Mouse (Mus musculus) myocyte (in vitro differentiated cells): Measurements from ENCODE around the gene Zfp598. TPM values are rescaled to one million over a fixed set of nuclear protein-coding genes. Genes with fewer than 3 reads are reported as not detected.
A peak's percentile ranks its signal among the peaks of the same experiment; 100 is the strongest.
"Not testable (repeated sequence)": the region's sequence is repeated elsewhere in the genome, so short reads cannot be mapped to it uniquely, and the experiment has no call there.

Experiments used
- H3K27me3 ChIP-seq: one replicate; pipeline ENCODE4 v1.6.1; 2011; ENCODE audit not compliant: control insufficient read depth, insufficient read depth, insufficient read length
- H3K36me3 ChIP-seq: one replicate; pipeline ENCODE4 v1.6.1; 2011; ENCODE audit not compliant: control insufficient read depth, insufficient read depth
- H3K4me2 ChIP-seq: one replicate; pipeline ENCODE4 v1.6.1; 2011; ENCODE audit warnings: low read depth, control low read depth
- H3K4me3 ChIP-seq: one replicate; pipeline ENCODE4 v1.5.1; 2011; ENCODE audit warnings: mild to moderate bottlenecking, control low read depth, moderate library complexity
- H3K79me2 ChIP-seq: one replicate; pipeline ENCODE4 v1.6.1; 2011; ENCODE audit not compliant: control insufficient read depth, insufficient read depth
- H3ac ChIP-seq: one replicate; pipeline ENCODE4 v1.6.1; 2011; ENCODE audit not compliant: control insufficient read depth, insufficient read length
- CEBPB ChIP-seq: IDR thresholded peaks from 2 replicates; pipeline ENCODE4 v1.6.1; 2011; ENCODE audit warnings: mild to moderate bottlenecking, moderate library complexity; ENCODE audit not compliant: poor library complexity, insufficient read depth, severe bottlenecking
- E2F4 ChIP-seq: IDR thresholded peaks from one replicate; pipeline ENCODE4 v1.6.1; 2011; ENCODE audit warnings: mild to moderate bottlenecking, control low read depth, moderate library complexity; ENCODE audit not compliant: insufficient read depth
- MAX ChIP-seq: IDR thresholded peaks from one replicate; pipeline ENCODE4 v1.6.1; 2011; ENCODE audit warnings: low read depth, mild to moderate bottlenecking, control low read depth
- MYOD1 ChIP-seq, 3 experiments: IDR thresholded peaks; one replicate each; pipeline ENCODE4 v1.6.1; 2011; ENCODE audit warnings: control low read depth in 2 of 3, low read depth in 2 of 3, mild to moderate bottlenecking in 2 of 3, moderate library complexity in 1 of 3; ENCODE audit not compliant: insufficient read length in 2 of 3, control insufficient read depth in 1 of 3
- MYOG ChIP-seq, 3 experiments: IDR thresholded peaks; one replicate each; pipeline ENCODE4 v1.6.1; 2011; ENCODE audit warnings: control low read depth in 2 of 3, low read depth in 2 of 3, mild to moderate bottlenecking in 2 of 3; ENCODE audit not compliant: insufficient read length in 2 of 3, control insufficient read depth in 1 of 3, insufficient read depth in 1 of 3
- POLR2A ChIP-seq: IDR thresholded peaks from one replicate; pipeline ENCODE4 v1.6.1; 2011; ENCODE audit warnings: low read depth, mild to moderate bottlenecking, control low read depth, moderate library complexity; ENCODE audit not compliant: insufficient read length
- POLR2AphosphoS2 ChIP-seq: IDR thresholded peaks from one replicate; pipeline ENCODE4 v1.6.1; 2011; ENCODE audit warnings: low read depth, control low read depth; ENCODE audit not compliant: insufficient read length
- REST ChIP-seq: IDR thresholded peaks from one replicate; pipeline ENCODE4 v1.6.1; 2011; ENCODE audit warnings: mild to moderate bottlenecking, control low read depth, moderate library complexity; ENCODE audit not compliant: insufficient read depth, insufficient read length
- SRF ChIP-seq: IDR thresholded peaks from one replicate; pipeline ENCODE4 v1.6.1; 2011; ENCODE audit warnings: low read depth; ENCODE audit not compliant: control insufficient read depth, insufficient read length
- TCF12 ChIP-seq: IDR thresholded peaks from one replicate; pipeline ENCODE4 v1.6.1; 2011; ENCODE audit warnings: mild to moderate bottlenecking, control low read depth; ENCODE audit not compliant: poor library complexity, insufficient read depth, severe bottlenecking
- TCF3 ChIP-seq: IDR thresholded peaks from one replicate; pipeline ENCODE4 v1.6.1; 2011; ENCODE audit warnings: low read depth, control low read depth; ENCODE audit not compliant: insufficient read length
- USF1 ChIP-seq: IDR thresholded peaks from one replicate; pipeline ENCODE4 v1.6.1; 2011; ENCODE audit warnings: low read depth, mild to moderate bottlenecking, control low read depth, moderate library complexity
- polyA plus RNA-seq: library from polyadenylated mRNA; unstranded; fragments of >200 nt; fragmentation: generic; extraction: Trizol; gene quantifications from one replicate; pipeline ENCODE4 v1.2.1, GENCODE M21; 2012; ENCODE audit warnings: missing spikeins

Gene Zfp598
- polyA plus RNA-seq, 1 experiment: 49.7 TPM

DNA sequence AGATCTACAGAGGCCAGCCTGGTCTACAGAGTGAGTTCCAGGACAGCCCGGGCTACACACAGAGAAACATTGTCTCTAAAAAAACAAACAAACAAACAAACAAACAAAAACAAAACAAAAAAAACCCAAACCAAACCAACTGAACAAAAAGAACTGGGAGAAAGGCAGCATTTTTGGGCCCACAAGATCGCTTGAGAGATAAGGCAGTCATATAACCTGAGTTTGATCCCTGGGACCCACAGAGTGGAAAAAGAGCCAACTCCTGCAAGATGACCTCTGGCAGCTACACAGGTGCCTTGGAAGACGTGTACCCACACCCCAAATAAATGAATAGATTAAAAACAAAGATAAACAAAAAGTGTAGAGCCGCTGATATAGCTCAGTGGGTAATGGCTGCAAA lies 14.5 kb upstream of the Zfp598 start:
- no peaks in the 10 kb centered on the region for H3K79me2 ChIP-seq
- H3ac ChIP-seq: no peak overlapping the region
- no peak overlapping the region for H3K4me2 ChIP-seq
- peaks cover 7% of the 10 kb centered on the region for H3K27me3 ChIP-seq
- TF ChIP-seq USF1 (no peak), TCF12 (no peak), SRF (no peak), REST (no peak), E2F4 (no peak), MYOD1 (IDR thresholded peaks at IDR 0.05; ENCODE audit: control insufficient read depth in 1 of 3, insufficient read length in 2 of 3, low read depth in 2 of 3) (no peak), POLR2AphosphoS2 (no peak), MAX (no peak), CEBPB (no peak), MYOG (IDR thresholded peaks at IDR 0.05; ENCODE audit: control insufficient read depth in 1 of 3, insufficient read depth in 1 of 3, insufficient read length in 2 of 3, low read depth in 2 of 3) (no peak), POLR2A (no peak), TCF3 (no peak)
- no peak overlapping the region for H3K4me3 ChIP-seq
- no peaks in the 10 kb centered on the region for H3K36me3 ChIP-seq

DNA sequence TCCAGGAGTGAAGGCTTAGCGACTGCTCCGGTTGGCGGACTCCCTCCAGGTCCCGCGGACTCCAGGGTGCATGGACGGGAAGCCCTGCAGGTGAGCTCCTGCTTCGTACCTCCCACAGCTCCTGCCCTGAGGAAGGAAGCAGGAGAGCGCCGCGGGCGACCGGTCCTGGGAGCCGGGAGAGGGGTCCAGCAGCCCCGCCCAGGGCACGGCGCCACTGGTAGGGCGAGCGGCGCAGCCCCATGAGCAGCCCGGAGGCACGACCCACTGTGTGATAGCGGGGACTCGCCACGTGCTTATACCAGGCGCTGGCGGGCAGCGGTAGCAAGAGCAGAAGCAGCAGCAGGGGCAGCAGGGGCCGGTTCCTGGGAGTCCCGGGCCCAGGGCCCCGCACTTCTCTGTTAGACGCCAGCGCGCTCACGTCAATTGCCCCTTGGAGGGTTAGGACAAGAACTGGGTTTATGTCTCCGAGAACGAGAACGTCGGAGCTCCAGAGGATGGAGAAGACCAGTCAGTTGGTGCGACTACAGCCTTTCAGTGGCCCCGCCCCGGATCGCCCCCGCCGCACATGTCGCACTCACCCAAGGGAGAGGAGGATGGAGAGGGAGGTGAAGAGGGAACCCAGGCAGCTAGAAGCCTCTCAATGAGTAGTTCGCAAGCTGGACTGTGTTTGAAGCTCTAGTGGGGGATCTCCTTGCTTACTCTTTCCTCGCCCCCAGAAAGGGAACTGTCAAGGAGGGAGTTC lies 11.3 kb upstream of the Zfp598 start, which contains the start of gene Npw:
Npw (minus strand) TSS at position 441 of the 742 bp plus-strand sequence.
- Histone ChIP-seq H3K4me2 (peak within 1 kb of the TSS; percentile 24), H3K27me3 (peaks cover 7% of the 10 kb centered on the region), H3K79me2 (no peaks in the 10 kb centered on the region), H3K4me3 (no peak within 1 kb of the TSS), H3K36me3 (no peaks in the 10 kb centered on the region), H3ac (no peak within 1 kb of the TSS)
- TF ChIP-seq MAX: no peak
- no peak for TF ChIP-seq TCF3
- no peak for TF ChIP-seq REST
- TF ChIP-seq MYOG (IDR thresholded peaks at IDR 0.05; ENCODE audit: control insufficient read depth in 1 of 3, insufficient read depth in 1 of 3, insufficient read length in 2 of 3, low read depth in 2 of 3): no peak
- TF ChIP-seq POLR2AphosphoS2: no peak
- TF ChIP-seq USF1: no peak
- TF ChIP-seq POLR2A: no peak
- no peak for TF ChIP-seq TCF12
- TF ChIP-seq CEBPB: no peak
- no peak for TF ChIP-seq MYOD1 (IDR thresholded peaks at IDR 0.05; ENCODE audit: control insufficient read depth in 1 of 3, insufficient read length in 2 of 3, low read depth in 2 of 3)
- TF ChIP-seq SRF: no peak
- TF ChIP-seq E2F4: no peak

- not testable (repeated sequence) for H3K36me3 ChIP-seq, H3ac ChIP-seq, H3K4me3 ChIP-seq, H3K27me3 ChIP-seq, H3K4me2 ChIP-seq
- H3K79me2 ChIP-seq: peaks cover 24% of the 10 kb centered on the region
Measured at GRCm38 (mm10) chr17:24667011-24667410, 2.5 kb upstream of the Zfp598 start.

GRCm38 (mm10) chr17:24667416-24667815 lies 2.1 kb upstream of the Zfp598 start:
- H3K27me3 ChIP-seq: no peaks in the 10 kb centered on the region
- H3K36me3 ChIP-seq: no peaks in the 10 kb centered on the region
- no peak for TF ChIP-seq SRF
- no peak for TF ChIP-seq TCF3
- TF ChIP-seq POLR2AphosphoS2: no peak
- no peak for TF ChIP-seq MYOG (IDR thresholded peaks at IDR 0.05; ENCODE audit: control insufficient read depth in 1 of 3, insufficient read depth in 1 of 3, insufficient read length in 2 of 3, low read depth in 2 of 3)
- TF ChIP-seq CEBPB: no peak
- no peak for TF ChIP-seq POLR2A
- TF ChIP-seq MYOD1 (IDR thresholded peaks at IDR 0.05; ENCODE audit: control insufficient read depth in 1 of 3, insufficient read length in 2 of 3, low read depth in 2 of 3): no peak
- TF ChIP-seq TCF12: no peak
- no peak for TF ChIP-seq E2F4
- no peak for TF ChIP-seq USF1
- TF ChIP-seq MAX: no peak
- TF ChIP-seq REST: no peak
- peaks cover 28% of the 10 kb centered on the region for H3K79me2 ChIP-seq
- H3K4me3 ChIP-seq: no peak overlapping the region
- H3ac ChIP-seq: no peak overlapping the region
- no peak overlapping the region for H3K4me2 ChIP-seq

- peaks cover 46% of the 10 kb centered on the region for H3K79me2 ChIP-seq
- peak overlapping the region; percentile 82 for H3K4me2 ChIP-seq
- peak overlapping the region; percentile 81 for H3ac ChIP-seq
- H3K27me3 ChIP-seq, H3K36me3 ChIP-seq: not testable (repeated sequence)
- peak overlapping the region; percentile 78 for H3K4me3 ChIP-seq
- peak; percentile 65; the same call in 1 of the 2 replicates for TF ChIP-seq CEBPB
Measured at GRCm38 (mm10) chr17:24669214-24669544, 308 bp upstream of the Zfp598 start.
